Mouse (Mus musculus) neural tube, embryonic 14.5 days (tissue): Measurements from ENCODE around the gene Pex16. TPM values are rescaled to one million over a fixed set of nuclear protein-coding genes. Genes with fewer than 3 reads are reported as not detected.

Experiments
- ATAC-seq: fragments of 200-750 bp; cut with Nextera tagmentation; 2 replicates; pipeline ENCODE4 v1.8.0; 2017; ENCODE audit warnings: low read depth, mild to moderate bottlenecking, moderate TSS enrichment, moderate library complexity
- H3K27ac ChIP-seq: fragments of 300-500 bp; sonication (generic); 2 replicates; pipeline ENCODE4 v1.5.1; 2014; ENCODE audit warnings: low read depth, mild to moderate bottlenecking, control low read depth, low read length, moderate library complexity, mixed read lengths
- H3K27me3 ChIP-seq: fragments of 300-500 bp; sonication (generic); 2 replicates; pipeline ENCODE4 v1.6.1; 2014; ENCODE audit warnings: low read length; ENCODE audit not compliant: control insufficient read depth, insufficient read depth
- H3K36me3 ChIP-seq: fragments of 300-500 bp; sonication (generic); 2 replicates; pipeline ENCODE4 v1.6.1; 2014; ENCODE audit warnings: low read length, mixed read lengths; ENCODE audit not compliant: control insufficient read depth, insufficient read depth
- H3K4me1 ChIP-seq: fragments of 300-500 bp; sonication (generic); 2 replicates; pipeline ENCODE4 v1.6.1; 2014; ENCODE audit warnings: low read length; ENCODE audit not compliant: control insufficient read depth, insufficient read depth
- H3K4me2 ChIP-seq: fragments of 300-500 bp; sonication (generic); 2 replicates; pipeline ENCODE4 v1.6.1; 2014; ENCODE audit warnings: mild to moderate bottlenecking, low read depth, low read length, control low read depth
- H3K4me3 ChIP-seq: fragments of 300-500 bp; sonication (generic); 2 replicates; pipeline ENCODE4 v1.5.1; 2014; ENCODE audit warnings: low read depth, low read length, control low read depth, mixed read lengths
- H3K9ac ChIP-seq: fragments of 300-500 bp; sonication (generic); replicated peaks from 2 replicates; pipeline ENCODE4 v1.6.1; 2014; ENCODE audit warnings: low read depth, mild to moderate bottlenecking, control low read depth, low read length, mixed read lengths
- H3K9me3 ChIP-seq: fragments of 300-500 bp; sonication (generic); 2 replicates; pipeline ENCODE4 v1.6.1; 2016; ENCODE audit warnings: low read length; ENCODE audit not compliant: control insufficient read depth
- WGBS: fragments of 180-500 bp; shearing (Covaris S2); extraction: QIAGEN DNeasy Blood & Tissue Kit; methylation state at CpG from one replicate; pipeline ENCODE4 v1.1.7; 2014; 5-methylcytosine and 5-hydroxymethylcytosine counted together
- polyA plus RNA-seq: library from polyadenylated mRNA; unstranded; fragments of >200 nt; fragmentation: Nextera tagmentation; extraction: Ambion mirVana; gene quantifications from 2 replicates; pipeline ENCODE4 v1.2.1, GENCODE M21; 2014

Gene Pex16
- polyA plus RNA-seq, 1 experiment from 2014 or later: 37.0 TPM

DNA sequence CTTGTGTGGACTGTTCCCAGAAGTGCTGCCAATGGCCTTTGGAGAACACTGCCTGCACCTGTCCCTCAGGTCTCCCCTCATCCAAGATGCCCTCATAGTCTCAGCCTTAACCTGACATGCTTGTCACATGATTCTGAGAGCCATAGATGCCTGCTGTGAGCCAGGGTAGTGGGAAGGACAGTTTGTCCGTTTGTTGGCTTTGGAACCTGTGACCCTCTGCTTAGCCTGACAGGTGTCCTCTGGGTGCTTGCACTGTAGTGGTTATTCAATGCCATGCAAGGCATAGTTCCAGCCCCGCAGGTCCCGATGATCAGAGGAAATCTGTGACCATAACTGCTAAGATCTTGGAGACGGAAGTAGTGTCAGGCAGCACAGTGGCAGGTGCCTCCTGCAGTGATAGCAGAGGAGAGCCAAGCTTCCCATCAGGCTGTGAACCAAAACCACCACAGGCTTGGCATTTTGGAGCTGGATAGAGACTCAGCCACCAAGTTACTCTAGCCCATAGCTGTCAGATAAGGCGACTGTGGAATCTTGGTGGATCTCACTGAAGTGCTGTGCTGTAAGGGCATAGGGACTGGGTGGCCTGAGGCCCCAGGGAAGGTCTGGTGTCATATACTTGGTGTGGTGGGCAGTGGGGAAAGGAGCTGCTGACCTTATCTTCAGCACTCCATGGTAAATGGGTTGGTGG is 7.6 kb downstream of the Pex16 start, which contains the start of gene 1700029I15Rik:
1700029I15Rik (plus strand) TSS at position 638 of the 688 bp plus-strand sequence.
- Histone ChIP-seq H3K9me3 (no peaks in the 10 kb centered on the region), H3K9ac (no peak within 1 kb of the TSS), H3K4me2 (no peak within 1 kb of the TSS), H3K36me3 (peaks cover 59% of the 10 kb centered on the region), H3K27me3 (no peaks in the 10 kb centered on the region), H3K4me3 (no peak within 1 kb of the TSS), H3K4me1 (no peaks in the 10 kb centered on the region; the same call in 1 of the 2 replicates), H3K27ac (no peak within 1 kb of the TSS)
- ATAC-seq: no peak
- WGBS: 92% methylated on average over 5 of the region's 5 CpGs

DNA sequence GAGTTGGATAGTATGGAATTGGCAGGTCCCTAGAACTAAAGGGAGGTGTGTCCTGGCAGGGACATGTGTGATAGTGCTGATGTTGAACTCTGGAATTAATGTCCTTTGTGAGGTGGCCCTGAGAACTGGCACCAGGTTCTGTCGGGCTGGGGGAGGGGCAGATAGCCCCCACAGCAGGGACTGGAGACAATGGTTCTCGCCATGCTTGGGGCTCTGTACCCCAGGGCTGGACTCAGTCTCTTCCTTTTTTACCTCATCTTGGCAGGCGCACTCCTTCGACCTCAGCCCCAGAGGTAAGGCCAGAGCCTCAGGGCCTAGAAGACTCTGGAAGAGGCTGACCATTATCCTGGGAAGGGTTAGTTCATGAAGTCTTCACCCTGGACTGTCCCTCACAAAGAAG is 8.3 kb downstream of the Pex16 start:
- Histone ChIP-seq H3K27me3 (no peaks in the 10 kb centered on the region), H3K4me3 (no peak overlapping the region), H3K36me3 (peaks cover 63% of the 10 kb centered on the region), H3K9ac (no peak overlapping the region), H3K27ac (no peak overlapping the region), H3K9me3 (no peaks in the 10 kb centered on the region), H3K4me2 (no peak overlapping the region), H3K4me1 (peaks cover 7% of the 10 kb centered on the region)
- 85% methylated on average over 4 of the region's 4 CpGs for WGBS
- ATAC-seq: no peak

GRCm38 (mm10) chr2:92384101-92384500 is 9.6 kb downstream of the Pex16 start:
- no peak for ATAC-seq
- WGBS: 72% methylated on average over 4 of the region's 4 CpGs

DNA sequence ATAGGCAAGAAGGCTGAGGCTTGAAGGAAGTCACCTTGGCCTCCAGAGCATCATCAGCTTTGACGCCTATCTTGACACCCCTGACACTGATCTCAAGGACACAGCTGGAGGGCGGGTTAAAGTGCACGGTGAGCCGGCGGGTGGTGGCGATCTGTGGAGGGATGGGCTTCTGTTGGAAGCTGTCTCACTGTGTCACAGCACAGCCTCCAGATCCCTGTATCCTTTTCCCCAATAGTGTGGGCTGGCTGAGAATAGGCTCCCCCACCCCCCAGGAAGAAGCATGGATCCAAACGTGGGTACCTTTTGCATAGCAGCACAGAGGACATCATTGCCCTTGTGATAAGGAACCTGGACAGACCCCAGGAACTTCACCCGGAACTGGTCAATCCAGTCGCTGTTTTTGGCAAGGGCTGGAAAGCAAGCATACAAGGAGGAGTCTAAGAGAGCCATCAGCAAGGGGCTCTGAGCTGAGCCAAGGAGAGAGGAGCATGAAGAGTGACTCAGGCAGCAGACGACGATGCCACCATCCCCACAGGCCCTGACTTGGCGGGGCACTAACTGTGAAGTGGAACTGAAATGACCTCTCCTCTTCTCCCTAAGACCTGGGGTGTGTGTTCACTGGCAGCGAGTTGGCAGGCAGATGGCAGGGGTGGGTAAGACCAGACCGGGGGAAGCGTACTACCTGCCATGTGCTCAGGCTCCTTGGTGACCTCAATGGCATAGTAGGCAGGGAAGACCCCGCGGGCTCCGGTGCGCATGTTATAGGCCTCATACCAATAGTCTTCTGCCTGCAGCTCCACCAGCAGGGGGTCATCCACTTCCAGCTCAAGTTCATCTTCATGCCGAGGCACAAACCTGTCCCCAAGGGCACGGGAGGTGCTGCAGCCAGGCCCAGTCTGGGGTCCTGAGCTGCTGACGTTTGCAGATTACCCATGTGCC is 10.9 kb downstream of the Pex16 start:
- no peaks in the 10 kb centered on the region for H3K9me3 ChIP-seq
- H3K36me3 ChIP-seq: peaks cover 46% of the 10 kb centered on the region
- 88% methylated on average over 22 of the region's 22 CpGs for WGBS
- H3K27ac ChIP-seq: no peak overlapping the region
- no peak overlapping the region for H3K9ac ChIP-seq
- H3K4me1 ChIP-seq: peaks cover 26% of the 10 kb centered on the region
- H3K4me3 ChIP-seq: no peak overlapping the region
- no peaks in the 10 kb centered on the region for H3K27me3 ChIP-seq
- H3K4me2 ChIP-seq: no peak overlapping the region
- ATAC-seq: no peak

More at GRCm38 (mm10) chr2:92384101-92384500, 9.6 kb downstream of the Pex16 start:
- H3K36me3 ChIP-seq: peaks cover 54% of the 10 kb centered on the region
- H3K27me3 ChIP-seq: no peaks in the 10 kb centered on the region
- H3K9me3 ChIP-seq: no peaks in the 10 kb centered on the region
- H3K9ac ChIP-seq: no peak overlapping the region
- H3K4me1 ChIP-seq: peaks cover 16% of the 10 kb centered on the region
- H3K4me3 ChIP-seq: no peak overlapping the region
- no peak overlapping the region for H3K4me2 ChIP-seq
- no peak overlapping the region for H3K27ac ChIP-seq

DNA sequence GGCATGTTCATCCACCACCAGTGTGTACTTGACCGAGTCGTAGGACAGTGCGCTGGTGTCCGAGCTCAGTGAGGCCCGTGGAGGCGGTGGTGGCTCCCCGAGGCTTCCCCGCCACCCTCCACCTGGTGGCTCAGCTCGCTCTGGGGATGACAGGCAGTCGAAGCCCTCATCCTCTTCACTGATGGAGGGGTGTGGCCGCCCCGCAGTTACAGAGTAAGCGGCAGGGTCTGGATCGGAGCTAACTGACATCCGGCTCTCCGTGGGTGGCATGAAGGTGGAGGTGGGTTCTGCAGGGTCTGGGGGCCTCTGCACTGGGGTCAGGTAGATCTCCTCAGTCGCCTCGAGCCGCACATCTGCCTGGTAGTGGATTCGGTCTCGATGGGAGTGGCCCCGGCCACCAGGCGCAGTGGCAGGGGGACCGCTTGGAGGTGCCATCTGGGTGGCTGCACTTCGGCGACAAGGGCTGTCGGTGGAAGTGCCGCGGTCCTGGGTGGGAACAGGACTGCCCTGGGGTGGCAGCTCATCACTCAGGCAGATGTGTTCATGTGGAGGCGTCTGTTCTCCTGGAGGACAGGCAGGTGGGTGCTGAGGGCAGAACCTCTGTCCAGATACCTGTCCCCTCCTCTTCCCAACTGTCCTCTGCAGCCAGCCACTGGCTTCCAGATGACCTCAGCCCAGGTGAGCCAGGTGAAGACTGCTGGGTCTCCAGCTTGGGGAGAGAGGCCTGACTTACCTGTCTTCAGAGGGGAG is 12.5 kb downstream of the Pex16 start:
- no peak overlapping the region for H3K27ac ChIP-seq
- WGBS: 93% methylated on average over 30 of the region's 30 CpGs
- no peak overlapping the region for H3K4me3 ChIP-seq
- ATAC-seq: no peak
- H3K36me3 ChIP-seq: peaks cover 43% of the 10 kb centered on the region
- no peak overlapping the region for H3K9ac ChIP-seq
- H3K4me2 ChIP-seq: peak overlapping the region; percentile 58
- H3K27me3 ChIP-seq: no peaks in the 10 kb centered on the region
- H3K9me3 ChIP-seq: no peaks in the 10 kb centered on the region
- H3K4me1 ChIP-seq: peaks cover 40% of the 10 kb centered on the region

GRCm38 (mm10) chr2:92387646-92388045 is 13.2 kb downstream of the Pex16 start:
- Histone ChIP-seq H3K9ac (0 out of 2 replicates have a peak overlapping the region, but pooled peaks have one; percentile 28), H3K27me3 (no peaks in the 10 kb centered on the region), H3K4me3 (no peak overlapping the region), H3K27ac (no peak overlapping the region), H3K4me1 (peaks cover 47% of the 10 kb centered on the region), H3K4me2 (peak overlapping the region; percentile 58), H3K36me3 (peaks cover 39% of the 10 kb centered on the region), H3K9me3 (no peaks in the 10 kb centered on the region)
- ATAC-seq: no peak
- WGBS: 68% methylated on average over 4 of the region's 4 CpGs

DNA sequence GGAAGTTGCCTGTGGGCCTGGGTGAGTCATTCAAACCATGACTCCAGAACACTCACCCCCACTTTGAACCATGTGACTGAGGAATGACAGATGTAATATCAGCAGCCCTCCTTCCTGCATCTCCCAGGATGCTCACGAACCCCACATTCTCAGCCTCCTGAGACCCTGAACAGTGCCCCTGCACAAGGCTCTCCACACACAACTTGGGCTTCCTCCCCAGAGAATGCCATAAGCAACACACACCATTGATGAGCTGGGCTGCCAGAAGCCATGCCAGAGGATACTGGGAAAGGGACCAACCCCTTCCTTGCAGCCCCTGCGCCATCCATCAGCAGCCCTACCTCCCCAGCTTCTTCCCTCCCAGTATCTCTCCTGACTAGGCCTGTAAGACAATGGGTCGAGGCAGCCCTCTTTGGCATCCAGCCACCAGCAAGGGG is 13.6 kb downstream of the Pex16 start:
- no peak for ATAC-seq
- 29% methylated on average over 3 of the region's 3 CpGs for WGBS
- Histone ChIP-seq H3K27me3 (no peaks in the 10 kb centered on the region), H3K4me1 (peaks cover 51% of the 10 kb centered on the region), H3K4me3 (peak overlapping the region; percentile 72), H3K9me3 (no peaks in the 10 kb centered on the region), H3K4me2 (peak overlapping the region; percentile 58), H3K36me3 (peaks cover 36% of the 10 kb centered on the region), H3K9ac (peak overlapping the region; percentile 87), H3K27ac (peak overlapping the region; percentile 85; the same call in 1 of the 2 replicates)

GRCm38 (mm10) chr2:92388891-92389641 is 14.6 kb downstream of the Pex16 start:
- peak overlapping the region; percentile 85 for H3K27ac ChIP-seq
- WGBS: 1% methylated on average over 57 of the region's 62 CpGs
- peak overlapping the region; percentile 87 for H3K9ac ChIP-seq
- peak overlapping the region; percentile 58 for H3K4me2 ChIP-seq
- peak; percentile 94 for ATAC-seq
- peaks cover 54% of the 10 kb centered on the region for H3K4me1 ChIP-seq
- H3K36me3 ChIP-seq: peaks cover 31% of the 10 kb centered on the region
- H3K9me3 ChIP-seq: no peaks in the 10 kb centered on the region
- peak overlapping the region; percentile 72 for H3K4me3 ChIP-seq
- no peaks in the 10 kb centered on the region for H3K27me3 ChIP-seq
